Mouse (Mus musculus) large intestine, adult 2 months (tissue): ENCODE results near the gene Pan2. TPM values are rescaled to one million over a fixed set of nuclear protein-coding genes. Genes with fewer than 3 reads are reported as not detected.

Experiments used
- DNase-seq: peaks from one replicate; pipeline ENCODE4 v3.0.0-alpha.2; 2012; ENCODE audit warnings: low read depth, low spot score
- WGBS: fragments of 180-500 bp; shearing (Covaris S2); methylation state at CpG from one replicate; pipeline ENCODE4 v1.1.7; 2018; 5-methylcytosine and 5-hydroxymethylcytosine counted together
- polyA plus RNA-seq: library from polyadenylated mRNA; depleted of rRNA; stranded (reverse); fragments of >200 nt; gene quantifications from 2 replicates; pipeline ENCODE4 v1.2.3, GENCODE M21; 2012; rRNA removed

Gene Pan2
- polyA plus RNA-seq, 1 experiment: 16.7 TPM

- DNase-seq: no peak
- 39% methylated on average over 6 of the region's 6 CpGs for WGBS
Observed at GRCm38 (mm10) chr10:128369599-128369998, 66.5 kb downstream of the Pan2 start.

- DNase-seq: no peak
- 48% methylated on average over 6 of the region's 6 CpGs for WGBS
Observed at GRCm38 (mm10) chr10:128370021-128370420, 66.9 kb downstream of the Pan2 start.

GRCm38 (mm10) chr10:128370601-128371000 is 67.5 kb downstream of the Pan2 start:
- WGBS: 27% methylated on average over 4 of the region's 4 CpGs

More at GRCm38 (mm10) chr10:128370601-128371000, 67.5 kb downstream of the Pan2 start:
- DNase-seq: peak; percentile 89

Other genes with a start within 250 kb of the Pan2 start
- gene Ptges3, start 244.4 kb upstream of the Pan2 start, polyA plus RNA-seq: 23.0 and 23.4 TPM in 2 replicates
- gene Atp5b, start 220.1 kb upstream of the Pan2 start, polyA plus RNA-seq: 3,352 and 4,281 TPM in 2 replicates
- gene Baz2a, start 211.8 kb upstream of the Pan2 start, polyA plus RNA-seq: 22.7 and 36.6 TPM in 2 replicates
- gene Rbms2, start 123.0 kb upstream of the Pan2 start, polyA plus RNA-seq: 33.1 and 43.2 TPM in 2 replicates
- 2.0 and 3.3 TPM in 2 replicates for gene Gls2, start 108.9 kb upstream of the Pan2 start, polyA plus RNA-seq
- gene Spryd4, start 91.5 kb upstream of the Pan2 start, polyA plus RNA-seq: 17.7 and 20.9 TPM in 2 replicates
- gene Mip, start 77.5 kb upstream of the Pan2 start, polyA plus RNA-seq: not detected in 2 replicates
- 5.7 TPM in 2 replicates for gene Timeless, start 71.3 kb upstream of the Pan2 start, polyA plus RNA-seq
- 0.11 and 0.12 TPM in 2 replicates for gene Apon, start 49.2 kb upstream of the Pan2 start, polyA plus RNA-seq
- 0.08 and 0.16 TPM in 2 replicates for gene Apof, start 34.7 kb upstream of the Pan2 start, polyA plus RNA-seq
- 18.9 and 36.4 TPM in 2 replicates for gene Stat2, start 32.8 kb upstream of the Pan2 start, polyA plus RNA-seq
- 0.12 TPM in 1 of 2 replicates, not detected in the other for gene Il23a, start 4.6 kb upstream of the Pan2 start, polyA plus RNA-seq
- gene Cnpy2, start 19.1 kb downstream of the Pan2 start, polyA plus RNA-seq: 77.0 and 89.7 TPM in 2 replicates
- gene Cs, start 34.4 kb downstream of the Pan2 start, polyA plus RNA-seq: 361 and 585 TPM in 2 replicates
- 22.0 and 27.1 TPM in 2 replicates for gene Coq10a, start 65.7 kb downstream of the Pan2 start, polyA plus RNA-seq
- 17.6 and 22.9 TPM in 2 replicates for gene Ankrd52, start 73.8 kb downstream of the Pan2 start, polyA plus RNA-seq
- 209 and 267 TPM in 2 replicates for gene Slc39a5, start 97.9 kb downstream of the Pan2 start, polyA plus RNA-seq
- 35.6 and 39.4 TPM in 2 replicates for gene Nabp2, start 108.2 kb downstream of the Pan2 start, polyA plus RNA-seq
- gene Rnf41, start 108.3 kb downstream of the Pan2 start, polyA plus RNA-seq: 18.3 and 20.4 TPM in 2 replicates
- 43.3 and 67.4 TPM in 2 replicates for gene Smarcc2, start 155.9 kb downstream of the Pan2 start, polyA plus RNA-seq
- gene Myl6, start 190.8 kb downstream of the Pan2 start, polyA plus RNA-seq: 1,613 and 1,784 TPM in 2 replicates
- gene Myl6b, start 195.3 kb downstream of the Pan2 start, polyA plus RNA-seq: 1.1 and 1.4 TPM in 2 replicates
- 32.4 TPM in 2 replicates for gene Esyt1, start 222.5 kb downstream of the Pan2 start, polyA plus RNA-seq
- 10.7 and 12.2 TPM in 2 replicates for gene Zc3h10, start 244.4 kb downstream of the Pan2 start, polyA plus RNA-seq
- gene Rpl41, start 246.0 kb downstream of the Pan2 start, polyA plus RNA-seq: 2,450 and 2,465 TPM in 2 replicates